Mouse (Mus musculus): ENCODE measurements around the gene Ppp1r12b. TPM values are rescaled to one million over a fixed set of nuclear protein-coding genes. Genes with fewer than 3 reads are reported as not detected.

Ppp1r12b gene
- total and polyA plus RNA-seq, 3 experiments, result 4.7 to 7.8 TPM; not detected in 1

GRCm38 (mm10) chr1:134783958-134784357 is 171.8 kb downstream of the Ppp1r12b start:
- no peak overlapping the region for H3K9ac ChIP-seq (ENCODE audit: control insufficient read depth, low read depth, low read length, poor library complexity, severe bottlenecking)
- H3K4me3 ChIP-seq (ENCODE audit: control insufficient read depth in 1 of 2, insufficient read depth in 1 of 2, low read depth in 2 of 2, low read length in 2 of 2), result no peak overlapping the region
- H3K9me3 ChIP-seq (replicated peaks; ENCODE audit: insufficient read depth, low read length), result no peaks in the 10 kb centered on the region
- H3K79me2 ChIP-seq (ENCODE audit: control insufficient read depth, insufficient read depth, low read length, poor library complexity), result no peaks in the 10 kb centered on the region
- H3K27me3 ChIP-seq (ENCODE audit: control insufficient read depth in 1 of 2, insufficient read depth in 2 of 2, low read length in 2 of 2), result no peaks in the 10 kb centered on the region
- no peak overlapping the region for H3K27ac ChIP-seq (ENCODE audit: control insufficient read depth, low read depth, low read length)
- H3K36me3 ChIP-seq (ENCODE audit: control insufficient read depth in 1 of 2, insufficient read depth in 2 of 2, low read length in 2 of 2), result no peaks in the 10 kb centered on the region
- DNase-seq (ENCODE audit: low read depth, low spot score), result no peak
- TF ChIP-seq E2F4 (IDR thresholded peaks at IDR 0.05; ENCODE audit: borderline replicate concordance, low read depth, low read length) (no peak), ZKSCAN1 (IDR thresholded peaks at IDR 0.05; ENCODE audit: low read depth, low read length) (no peak), ETS1 (IDR thresholded peaks at IDR 0.05; ENCODE audit: low read depth, low read length) (no peak), GABPA (IDR thresholded peaks at IDR 0.05; ENCODE audit: low read depth, low read length) (no peak), MAX (IDR thresholded peaks at IDR 0.05; ENCODE audit: low read length) (no peak), ZNF384 (IDR thresholded peaks at IDR 0.05; ENCODE audit: low read depth, low read length) (no peak), BHLHE40 (IDR thresholded peaks at IDR 0.05; ENCODE audit: borderline replicate concordance, low read depth, low read length) (no peak)
- no peaks in the 10 kb centered on the region for H3K4me1 ChIP-seq (ENCODE audit: control insufficient read depth in 1 of 2, insufficient read depth in 2 of 2, low read length in 2 of 2)

GRCm38 (mm10) chr1:134782797-134783196 is 172.9 kb downstream of the Ppp1r12b start:
- TF ChIP-seq TCF12 (IDR thresholded peaks at IDR 0.05; ENCODE audit: low read depth, low read length), result no peak
- TF ChIP-seq USF1 (IDR thresholded peaks at IDR 0.05; ENCODE audit: low read depth, low read length), result no peak
- TF ChIP-seq ZC3H11A (IDR thresholded peaks at IDR 0.05; ENCODE audit: low read depth, low read length), result no peak
- TF ChIP-seq MAZ (IDR thresholded peaks at IDR 0.05; ENCODE audit: low read depth, low read length), result no peak
- no peak for TF ChIP-seq TAL1 (IDR thresholded peaks at IDR 0.05; ENCODE audit: low read length)
- TF ChIP-seq POLR2AphosphoS5 (IDR thresholded peaks at IDR 0.05; ENCODE audit: borderline replicate concordance, low read depth, low read length), result no peak
- TF ChIP-seq E2F4 (IDR thresholded peaks at IDR 0.05; ENCODE audit: borderline replicate concordance, low read depth, low read length), result no peak
- no peak for TF ChIP-seq ZMIZ1 (IDR thresholded peaks at IDR 0.05; ENCODE audit: low read depth, low read length)
- no peak for TF ChIP-seq BHLHE40 (IDR thresholded peaks at IDR 0.05; ENCODE audit: borderline replicate concordance, low read depth, low read length)
- no peak for TF ChIP-seq SIN3A (IDR thresholded peaks at IDR 0.05; ENCODE audit: low read length)
- no peak for TF ChIP-seq MYB (IDR thresholded peaks at IDR 0.05; ENCODE audit: low read depth, low read length)
- no peak for TF ChIP-seq RAD21 (IDR thresholded peaks at IDR 0.05; ENCODE audit: low read depth, low read length)
- TF ChIP-seq ETS1 (IDR thresholded peaks at IDR 0.05; ENCODE audit: low read depth, low read length), result no peak
- TF ChIP-seq HCFC1 (IDR thresholded peaks at IDR 0.05; ENCODE audit: low read depth, low read length), result no peak
- TF ChIP-seq MEF2A (IDR thresholded peaks at IDR 0.05; ENCODE audit: extremely low read depth, insufficient replicate concordance, low read depth, low read length, poor library complexity, severe bottlenecking), result no peak
- no peak for TF ChIP-seq TBP (IDR thresholded peaks at IDR 0.05; ENCODE audit: low read depth, low read length)
- Histone ChIP-seq H3K27ac (ENCODE audit: control insufficient read depth, low read depth, low read length) (no peak overlapping the region), H3K4me1 (ENCODE audit: control insufficient read depth in 1 of 2, insufficient read depth in 2 of 2, low read length in 2 of 2) (no peaks in the 10 kb centered on the region), H3K9me3 (replicated peaks; ENCODE audit: insufficient read depth, low read length) (no peaks in the 10 kb centered on the region), H3K79me2 (ENCODE audit: control insufficient read depth, insufficient read depth, low read length, poor library complexity) (no peaks in the 10 kb centered on the region), H3K36me3 (ENCODE audit: control insufficient read depth in 1 of 2, insufficient read depth in 2 of 2, low read length in 2 of 2) (no peaks in the 10 kb centered on the region), H3K9ac (ENCODE audit: control insufficient read depth, low read depth, low read length, poor library complexity, severe bottlenecking) (no peak overlapping the region), H3K27me3 (ENCODE audit: control insufficient read depth in 1 of 2, insufficient read depth in 2 of 2, low read length in 2 of 2) (no peaks in the 10 kb centered on the region), H3K4me3 (ENCODE audit: control insufficient read depth in 1 of 2, insufficient read depth in 1 of 2, low read depth in 2 of 2, low read length in 2 of 2) (no peak overlapping the region)
- no peak for DNase-seq (ENCODE audit: low read depth, low spot score)

Measured in MEL (cell line).